In the genomic region with DNA sequence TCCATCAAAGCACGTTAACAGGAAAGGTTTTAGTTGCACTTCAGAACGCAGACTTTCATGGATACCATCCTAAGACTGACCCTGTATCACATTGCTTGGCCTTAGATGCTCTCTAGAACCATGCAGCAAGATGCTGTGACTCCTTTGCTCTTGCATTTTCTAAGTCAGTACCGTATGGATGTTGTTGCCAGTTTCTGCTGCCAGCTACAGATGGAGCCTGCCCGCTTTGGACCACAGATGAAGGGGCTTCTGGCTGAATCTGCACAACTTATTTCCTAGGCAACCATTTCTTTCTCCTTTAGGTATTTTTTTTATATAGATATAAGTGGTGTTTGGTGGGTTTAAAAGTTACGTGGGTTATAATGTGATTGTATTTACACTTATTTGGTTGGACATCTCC, we compare ENCODE assay signal across 16 mouse cellular contexts.
"Had no signal": no experiment of that assay in that cellular context is flagged by ENCODE, and none has a peak within 500 bp of the region (broad histone marks: within the 10 kb centered on the region; RNA-seq: fewer than 3 reads in every experiment).

No protein-coding gene starts in this region.

- H3K36me3 ChIP-seq: lung, embryonic 15.5 days; midbrain, embryonic 13.5 days; midbrain, embryonic 15.5 days; neural tube, embryonic 12.5 days; stomach, embryonic 15.5 days had no signal

- H3K27me3 ChIP-seq: lung, embryonic 15.5 days; midbrain, embryonic 13.5 days; midbrain, embryonic 15.5 days; neural tube, embryonic 12.5 days; stomach, embryonic 15.5 days had no signal

- H3K4me3 ChIP-seq: lung, embryonic 15.5 days; megakaryocyte, embryonic 14.5 days; midbrain, embryonic 13.5 days; midbrain, embryonic 15.5 days; neural tube, embryonic 12.5 days; stomach, embryonic 15.5 days had no signal

- DNase-seq: liver, postnatal 0 days; lung, adult 2 months; lung, postnatal 14 days; lung, postnatal 36 days; thymus, adult 2 months; thymus, postnatal 36 days had no signal

- H3K27ac ChIP-seq: lung, embryonic 15.5 days; macrophage; midbrain, embryonic 13.5 days; midbrain, embryonic 15.5 days; neural tube, embryonic 12.5 days; stomach, embryonic 15.5 days; stomach, postnatal 0 days had no signal

- H3K9ac ChIP-seq: liver, postnatal 0 days; lung, embryonic 15.5 days; midbrain, embryonic 13.5 days; midbrain, embryonic 15.5 days; neural tube, embryonic 12.5 days; stomach, embryonic 15.5 days had no signal

- H3K4me1 ChIP-seq: megakaryocyte, embryonic 14.5 days had no signal

- H3K4me2 ChIP-seq: lung, embryonic 15.5 days; midbrain, embryonic 11.5 days; midbrain, embryonic 13.5 days; midbrain, embryonic 15.5 days; neural tube, embryonic 12.5 days; stomach, embryonic 15.5 days had no signal

- ATAC-seq: liver, postnatal 0 days; lung, postnatal 0 days; midbrain, embryonic 13.5 days; midbrain, embryonic 15.5 days had no signal

- H3K9me3 ChIP-seq: lung, embryonic 15.5 days; midbrain, embryonic 13.5 days; midbrain, embryonic 15.5 days; stomach, embryonic 15.5 days had no signal
